Mouse (Mus musculus) heart, postnatal 4 days (tissue): ENCODE measurements around the gene Rpl13. TPM values are rescaled to one million over a fixed set of nuclear protein-coding genes. Genes with fewer than 3 reads are reported as not detected.

Experiments used
- DNase-seq: peaks from one replicate; pipeline ENCODE4 v3.0.0; 2021
- total RNA-seq, 2 experiments: library from RNA; stranded (reverse); gene quantifications; 2 replicates each; pipeline ENCODE4 v1.2.3; 2021

Rpl13 gene
- total RNA-seq = 100 to 1,000 TPM; 641 to 660 TPM

- DNase-seq = peak; percentile 98
These were observed at the start of gene Rpl13 for GRCm38 (mm10) chr8:123101735-123102685. Rpl13 (plus strand) TSS chr8:123102350.

GRCm38 (mm10) chr8:123062721-123063120 lies 39.4 kb upstream of the Rpl13 start, which contains the start of gene Spg7:
Spg7 (plus strand) TSS chr8:123062942.
- DNase-seq = no peak

DNA sequence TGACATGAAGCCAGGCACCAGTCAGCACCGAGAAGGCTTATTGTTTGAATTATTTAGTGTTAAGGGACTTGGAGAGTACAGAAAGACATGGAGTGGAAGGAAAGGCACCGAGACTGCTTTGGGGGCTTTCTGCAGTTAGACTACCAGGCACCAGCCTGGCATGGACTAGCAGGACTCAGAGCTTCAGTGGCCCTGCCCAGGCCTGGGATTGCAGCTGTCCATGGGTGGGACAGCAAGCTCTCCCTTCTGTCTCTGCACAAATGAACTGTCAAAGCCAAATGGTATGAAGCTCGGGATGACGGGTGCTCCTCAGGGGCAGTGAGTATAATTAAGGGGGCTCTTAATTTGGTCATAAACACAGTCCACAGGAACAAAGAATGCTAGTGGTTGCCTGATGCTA lies 38.1 kb upstream of the Rpl13 start:
- no peak for DNase-seq

GRCm38 (mm10) chr8:123064809-123065213 lies 37.3 kb upstream of the Rpl13 start:
- DNase-seq = no peak

GRCm38 (mm10) chr8:123065214-123066100 lies 36.7 kb upstream of the Rpl13 start:
- DNase-seq = peak; percentile 97

- no peak for DNase-seq
These were observed 36.0 kb upstream of the Rpl13 start for GRCm38 (mm10) chr8:123066101-123066683.

GRCm38 (mm10) chr8:123071176-123071575 lies 31.0 kb upstream of the Rpl13 start:
- peak; percentile 74 for DNase-seq

DNA sequence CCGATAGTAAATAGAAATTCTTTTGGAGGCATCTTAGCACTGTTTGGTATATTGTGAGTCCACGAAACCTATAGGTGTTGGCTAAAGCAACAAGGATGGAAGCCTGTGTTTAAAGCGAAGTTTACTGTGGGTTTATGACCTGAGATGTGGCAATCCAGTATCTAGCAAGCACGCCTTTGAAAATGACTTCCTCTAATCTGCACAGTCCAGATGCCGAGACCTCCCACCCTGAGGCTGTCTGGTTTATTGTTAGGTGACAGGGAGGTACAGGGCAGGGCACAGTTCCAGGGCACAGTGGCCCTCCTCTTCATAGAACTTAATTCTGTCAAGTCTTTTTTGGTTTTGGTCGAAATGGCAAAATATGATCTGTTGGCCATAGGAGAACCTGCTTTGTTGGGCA lies 24.9 kb upstream of the Rpl13 start:
- no peak for DNase-seq

DNA sequence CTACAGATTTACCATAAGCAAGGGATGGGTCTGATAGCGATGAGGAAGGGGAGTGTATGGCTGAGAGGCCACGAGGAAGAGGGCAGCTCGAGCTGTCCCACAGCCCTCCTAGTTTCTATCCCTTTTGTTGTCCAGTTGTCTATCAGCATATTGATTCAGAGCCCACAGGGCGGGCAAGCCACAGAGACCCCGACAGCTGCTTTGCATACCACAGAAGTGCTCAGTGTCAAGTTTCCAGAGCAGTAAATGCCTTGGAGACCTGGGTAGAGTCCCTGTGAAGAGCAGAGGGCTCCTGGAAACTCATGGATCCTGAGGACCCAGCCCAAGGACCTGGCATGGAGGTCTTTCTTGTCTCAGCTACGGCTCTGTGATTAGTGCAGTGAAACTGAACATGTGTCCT lies 19.2 kb upstream of the Rpl13 start:
- DNase-seq = no peak

GRCm38 (mm10) chr8:123083610-123084009 lies 18.5 kb upstream of the Rpl13 start:
- no peak for DNase-seq

DNA sequence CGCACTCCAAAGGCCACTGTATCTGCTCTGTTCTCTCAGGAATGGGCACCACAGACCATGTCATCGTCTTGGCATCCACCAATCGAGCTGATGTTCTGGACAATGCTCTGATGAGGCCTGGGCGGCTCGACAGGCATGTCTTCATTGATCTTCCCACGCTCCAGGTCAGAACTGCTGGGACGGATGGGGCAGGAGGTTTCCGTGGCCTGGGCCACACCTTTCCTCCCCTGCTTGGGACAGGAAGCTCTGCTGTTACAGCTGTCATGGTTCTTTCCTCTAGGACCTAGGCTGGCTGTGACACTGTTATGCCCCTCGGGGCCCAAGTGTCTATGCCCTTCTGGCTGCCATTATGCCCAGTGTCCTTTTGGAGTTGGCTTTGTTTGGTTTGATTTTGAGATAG lies 14.9 kb upstream of the Rpl13 start:
- no peak for DNase-seq

GRCm38 (mm10) chr8:123097216-123097615 lies 4.9 kb upstream of the Rpl13 start:
- no peak for DNase-seq

- no peak for DNase-seq
These were observed 4.2 kb upstream of the Rpl13 start for GRCm38 (mm10) chr8:123097786-123098584.

DNA sequence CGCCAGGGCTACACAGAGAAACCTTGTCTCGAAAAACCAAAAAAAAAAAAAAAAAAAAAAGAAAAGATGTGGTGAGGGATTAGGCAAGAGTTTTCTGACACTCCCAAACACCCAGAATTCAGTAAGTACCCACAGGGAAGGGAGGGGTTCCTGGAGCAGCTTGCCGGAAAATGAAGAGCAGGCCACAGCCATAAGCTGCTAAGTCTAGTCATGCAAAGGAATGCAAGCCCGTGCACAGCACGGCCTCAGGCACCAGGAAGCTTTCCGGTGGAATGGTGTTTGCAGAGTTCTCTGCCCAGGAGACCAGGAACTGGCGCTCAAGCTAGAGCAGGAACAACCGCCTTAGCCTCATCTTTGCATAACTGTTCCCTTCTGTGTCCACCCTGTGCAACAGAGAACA lies 1.9 kb upstream of the Rpl13 start:
- DNase-seq = no peak

DNA sequence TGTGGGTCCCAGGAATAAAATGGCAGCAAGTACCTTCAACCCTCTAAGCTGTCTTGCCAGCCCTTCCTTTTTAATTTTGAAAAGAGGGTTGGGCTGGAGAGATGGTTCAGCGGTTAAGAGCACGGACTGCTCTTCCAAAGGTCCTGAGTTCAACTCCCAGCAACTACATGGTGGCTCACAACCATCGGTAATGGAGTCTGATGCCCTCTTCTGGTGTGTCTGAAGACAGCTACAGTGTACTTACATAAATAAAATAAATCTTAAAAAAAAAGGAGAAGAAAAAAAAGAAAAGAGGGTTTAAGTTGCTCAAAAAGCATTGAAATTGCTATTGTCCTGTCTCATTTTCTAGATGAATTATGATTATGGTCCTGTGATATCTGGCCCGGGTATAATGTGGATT lies 906 bp upstream of the Rpl13 start:
- DNase-seq = no peak

- peak; percentile 24 for DNase-seq
These were observed 705 bp downstream of the Rpl13 start for GRCm38 (mm10) chr8:123102855-123103254.

GRCm38 (mm10) chr8:123103285-123103684 lies 1.1 kb downstream of the Rpl13 start:
- DNase-seq = no peak

DNA sequence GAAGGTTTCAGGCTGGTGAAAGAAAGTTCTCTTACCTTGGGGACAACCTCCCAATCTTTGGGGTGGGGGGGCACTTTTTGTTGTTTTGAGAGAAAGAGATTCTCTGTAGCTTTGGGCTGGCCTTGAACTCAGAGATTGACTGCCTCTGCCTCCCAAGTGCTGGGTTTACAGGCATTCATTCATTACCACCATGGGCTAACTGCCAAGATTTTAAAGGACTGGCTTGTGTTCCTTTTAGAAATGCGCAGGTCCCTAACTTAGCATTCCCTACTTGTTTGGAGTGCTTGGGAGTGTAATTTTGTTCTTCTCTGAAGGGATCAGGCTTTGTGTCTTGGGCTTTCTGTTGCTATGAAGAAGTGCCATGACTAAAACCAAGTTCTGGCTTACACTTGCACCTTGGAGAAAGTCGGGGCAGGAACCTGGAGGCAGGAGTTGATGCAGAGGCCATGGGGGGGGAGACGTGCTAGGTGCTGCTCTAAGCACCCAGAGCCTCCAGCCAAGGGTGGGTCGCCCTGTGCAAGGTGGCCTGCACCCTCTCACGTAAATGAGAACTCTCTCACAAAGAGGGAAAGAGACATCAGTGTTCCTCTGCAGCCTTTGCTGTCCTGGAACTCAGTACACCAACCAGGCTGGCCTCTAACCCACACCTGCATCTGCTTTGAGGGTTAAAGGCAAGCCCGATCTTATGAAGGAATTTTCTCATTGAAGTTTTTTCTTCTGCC lies 2.1 kb downstream of the Rpl13 start:
- DNase-seq = no peak

- no peak for DNase-seq
These were observed 3.6 kb downstream of the Rpl13 start for GRCm38 (mm10) chr8:123105553-123106326.

- DNase-seq = peak; percentile 54
These were observed 4.4 kb downstream of the Rpl13 start for GRCm38 (mm10) chr8:123106531-123106930.
